ENCODE assay signal across 21 mouse cellular contexts in genomic region chr4:82827001-82827400, GRCm38 (mm10). TPM values are rescaled to one million over a fixed set of nuclear protein-coding genes. Genes with fewer than 3 reads are reported as not detected.
"Had no signal": no experiment of that assay in that cellular context is flagged by ENCODE, and none has a peak within 500 bp of the region (broad histone marks: within the 10 kb centered on the region; RNA-seq: fewer than 3 reads in every experiment).

No protein-coding gene starts in this region.

- H3K27me3 ChIP-seq: liver, embryonic 15.5 days; megakaryocyte, embryonic 14.5 days; midbrain, embryonic 13.5 days; midbrain, embryonic 15.5 days; neural tube, embryonic 12.5 days; stomach, embryonic 15.5 days had no signal

- H3K9ac ChIP-seq: liver, embryonic 15.5 days; liver, postnatal 0 days; midbrain, embryonic 13.5 days; midbrain, embryonic 15.5 days; neural tube, embryonic 12.5 days; stomach, embryonic 15.5 days had no signal

- DNase-seq: liver, postnatal 0 days; lung, adult 2 months; lung, postnatal 10 days; right cerebral cortex, postnatal 14 days; thymus, adult 2 months; thymus, postnatal 25 days; thymus, postnatal 4 days had no signal

- H3K4me3 ChIP-seq: liver, embryonic 15.5 days; megakaryocyte, embryonic 14.5 days; midbrain, embryonic 13.5 days; midbrain, embryonic 15.5 days; neural tube, embryonic 12.5 days; stomach, embryonic 15.5 days had no signal

- H3K36me3 ChIP-seq: midbrain, embryonic 15.5 days; neural tube, embryonic 12.5 days; stomach, embryonic 15.5 days had no signal

- ATAC-seq: liver, postnatal 0 days; midbrain, embryonic 13.5 days; midbrain, embryonic 15.5 days had no signal

- H3K4me1 ChIP-seq: liver, embryonic 15.5 days; midbrain, embryonic 13.5 days; midbrain, embryonic 15.5 days; neural tube, embryonic 12.5 days; stomach, embryonic 15.5 days had no signal

- H3K4me2 ChIP-seq: liver, embryonic 15.5 days; midbrain, embryonic 11.5 days; midbrain, embryonic 13.5 days; midbrain, embryonic 15.5 days; neural tube, embryonic 12.5 days; stomach, embryonic 15.5 days had no signal

- H3K27ac ChIP-seq: liver, embryonic 15.5 days; macrophage; midbrain, embryonic 13.5 days; midbrain, embryonic 15.5 days; neural tube, embryonic 12.5 days; stomach, embryonic 15.5 days; stomach, postnatal 0 days had no signal

- H3K9me3 ChIP-seq: liver, embryonic 15.5 days; megakaryocyte, embryonic 14.5 days; midbrain, embryonic 13.5 days; midbrain, embryonic 15.5 days; neural tube, embryonic 12.5 days; stomach, embryonic 15.5 days had no signal

RNA-seq across cellular contexts. Expression of gene Cer1, which starts 57.9 kb away (rescaled TPM):
- polyA plus RNA-seq: liver, embryonic 15.5 days; liver, postnatal 0 days; lung, adult 2 months; macrophage; midbrain, embryonic 11.5 days; midbrain, embryonic 15.5 days; midbrain, postnatal 0 days; neural tube, embryonic 14.5 days; spleen, adult 2 months; testis, adult 2 months; thymus, adult 2 months; urinary bladder, adult 2 months had no signal
